Mouse (Mus musculus) liver, embryonic 14.5 days (tissue): ENCODE data around the gene Pyroxd2.

Experiments used
- CTCF ChIP-seq: IDR thresholded peaks from 2 replicates; pipeline ENCODE4 v1.5.1; 2016; ENCODE audit warnings: antibody characterized with exemption, low read depth, control low read depth
- EP300 ChIP-seq: IDR thresholded peaks from 2 replicates; pipeline ENCODE4 v1.6.1; 2016; ENCODE audit warnings: antibody characterized with exemption, low read depth

DNA sequence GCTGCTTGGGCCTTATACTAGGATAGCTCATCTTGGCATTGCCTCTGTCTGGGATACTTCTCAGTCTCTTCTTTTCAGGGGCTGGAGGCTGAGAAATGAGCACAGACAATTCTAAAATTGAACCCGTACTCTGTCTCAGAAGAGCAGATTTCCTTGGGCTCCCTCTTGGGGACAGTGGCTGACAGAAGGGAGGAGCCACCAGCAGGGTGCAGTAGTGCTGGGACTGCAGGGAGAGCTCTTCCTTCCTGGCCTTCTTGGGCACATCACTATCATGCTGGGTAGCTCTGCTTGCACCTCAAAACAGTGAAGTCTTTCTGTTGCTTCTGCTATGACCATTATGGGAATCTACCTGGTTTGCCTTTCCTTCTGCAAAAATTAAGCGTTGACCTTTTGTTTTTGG, 32.6 kb upstream of the Pyroxd2 start:
- TF ChIP-seq CTCF, result peak; percentile 52
- no peak for TF ChIP-seq EP300
